Mouse (Mus musculus) embryo, embryonic 10.5 days (tissue): ENCODE results near the gene Gm5936.
"Not testable (repeated sequence)": the region's sequence is repeated elsewhere in the genome, so short reads cannot be mapped to it uniquely, and the experiment has no call there.

ENCODE experiments used
- DNase-seq: peaks from one replicate; pipeline ENCODE4 v3.0.0-alpha.2; 2015; ENCODE audit warnings: low spot score

Gm5936 gene

DNA sequence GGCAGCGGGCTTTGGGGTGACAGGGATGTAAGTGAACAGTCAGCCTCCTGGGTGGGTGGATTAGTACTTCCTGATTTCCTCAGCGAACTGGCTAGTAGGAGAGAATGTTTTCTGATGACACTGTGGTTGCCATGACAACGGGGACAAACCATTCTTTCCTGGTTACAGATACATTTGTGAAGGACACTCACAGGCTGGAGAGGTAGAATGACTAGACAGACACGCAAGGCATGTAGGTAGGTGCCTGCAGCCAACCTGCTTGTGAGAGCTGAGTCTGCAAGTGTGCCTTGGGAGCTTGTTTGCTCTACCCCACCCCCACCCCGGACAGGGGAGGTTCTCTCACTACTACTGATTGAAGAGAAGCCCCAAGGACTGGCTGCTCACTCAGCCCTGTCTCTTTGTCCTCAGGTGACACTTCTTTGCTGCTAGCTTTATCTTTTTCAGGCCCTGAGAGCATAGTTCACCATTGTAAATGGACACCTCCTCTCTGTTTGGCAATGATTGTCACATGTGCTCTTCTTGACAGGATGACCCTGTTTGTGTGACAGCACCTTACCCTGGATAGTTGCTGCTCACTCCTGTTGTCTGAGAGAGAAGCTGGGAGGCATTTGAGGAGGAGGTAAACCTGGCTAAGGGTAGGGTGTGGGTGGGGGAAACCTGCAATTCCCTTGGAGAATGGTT, at the start of gene Gm5936:
Gene Gm5936 (plus strand): TSS at position 355 of the 681 bp plus-strand sequence.
- DNase-seq, result not testable (repeated sequence)

DNA sequence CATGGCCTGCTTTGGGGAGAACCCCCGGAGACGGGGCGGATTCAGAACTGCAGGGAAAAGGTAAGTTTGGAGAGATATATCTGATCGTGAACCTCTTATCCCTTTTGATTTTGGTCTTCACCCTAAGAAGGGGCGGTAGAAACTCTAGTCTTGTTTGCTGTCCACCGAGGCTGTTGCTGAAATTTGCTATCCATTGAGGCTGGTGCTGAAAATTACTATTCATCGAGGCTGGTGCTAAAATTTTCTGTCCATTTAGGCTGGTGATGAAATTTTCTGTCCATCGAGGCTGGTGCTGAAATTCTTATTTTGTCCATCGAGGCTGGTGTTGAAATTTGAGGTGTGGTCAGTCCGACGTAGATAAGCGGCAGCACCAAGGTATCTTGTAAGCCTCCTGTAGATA, 19.1 kb downstream of the Gm5936 start:
- peak; percentile 18 for DNase-seq

DNA sequence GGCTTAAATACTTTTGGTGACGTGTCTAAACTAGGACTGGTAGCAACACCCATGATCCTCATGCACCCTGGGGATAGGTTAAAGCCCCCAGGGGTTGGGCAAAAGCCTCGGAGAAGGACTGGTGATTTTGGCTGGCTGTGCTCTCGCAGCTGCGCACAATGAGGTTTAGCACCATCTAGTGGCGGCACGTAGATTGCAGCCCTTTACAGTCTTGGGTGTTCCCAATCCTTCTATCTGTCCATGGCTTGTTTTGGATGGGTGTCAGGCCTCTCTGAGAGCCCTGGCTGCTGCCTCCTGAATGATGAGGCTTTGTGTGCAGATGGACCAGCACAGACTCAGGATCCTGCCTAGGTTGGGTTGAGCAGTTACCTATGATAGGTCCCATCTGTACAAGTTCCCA, 43.1 kb downstream of the Gm5936 start:
- DNase-seq, result not testable (repeated sequence)
